Mouse (Mus musculus) spleen, adult 2 months (tissue): Measurements from ENCODE around the gene Fut11.

Source experiments
- CTCF ChIP-seq: fragments of 200-500 bp; IDR thresholded peaks from 2 replicates; pipeline ENCODE4 v1.5.1; 2011; ENCODE audit warnings: mild to moderate bottlenecking, inconsistent platforms; ENCODE audit not compliant: insufficient read depth, insufficient read length, insufficient replicate concordance; ENCODE audit errors: extremely low read depth
- POLR2A ChIP-seq: fragments of 200-500 bp; IDR thresholded peaks from 2 replicates; pipeline ENCODE4 v1.6.1; 2011; ENCODE audit warnings: low read depth, low read length, inconsistent platforms

DNA sequence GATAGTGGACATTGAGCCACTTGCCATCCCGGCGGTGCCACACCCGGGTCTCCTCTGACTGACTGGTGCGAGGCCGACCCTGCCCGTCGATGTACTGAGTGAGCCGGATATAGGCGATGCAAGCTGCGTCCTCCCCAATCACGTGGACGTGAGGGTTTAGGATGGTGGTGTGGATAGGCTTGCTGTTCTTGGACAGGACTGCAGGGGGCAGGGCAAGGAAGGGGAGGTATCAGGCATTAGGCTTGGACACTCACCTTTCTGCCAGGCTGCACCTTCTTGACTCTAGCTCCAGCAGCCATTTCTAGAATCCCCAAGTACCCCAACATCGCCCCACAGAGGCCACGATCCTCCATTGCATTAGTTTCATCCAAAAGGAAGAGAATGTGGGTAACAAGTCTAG is 42.5 kb downstream of the Fut11 start:
- TF ChIP-seq CTCF, result peak; percentile 33; the same call in 1 of the 2 replicates
- no peak for TF ChIP-seq POLR2A
